Mouse (Mus musculus) forebrain, postnatal 0 days (tissue): ENCODE data around the gene Map2k5. TPM values are rescaled to one million over a fixed set of nuclear protein-coding genes. Genes with fewer than 3 reads are reported as not detected.

ENCODE experiments used
- ATAC-seq: fragments of 200-750 bp; cut with Nextera tagmentation; 2 replicates; pipeline ENCODE4 v1.8.0; 2017; ENCODE audit warnings: mild to moderate bottlenecking, moderate library complexity
- DNase-seq: peaks from one replicate; pipeline ENCODE4 v3.0.0-alpha.2; 2015
- H3K27ac ChIP-seq: fragments of 300-500 bp; sonication (generic); 2 replicates; pipeline ENCODE4 v1.5.1; 2014; ENCODE audit warnings: low read depth, mild to moderate bottlenecking, antibody characterized with exemption, low read length, moderate library complexity, mixed read lengths
- H3K27me3 ChIP-seq: fragments of 300-500 bp; sonication (generic); 2 replicates; pipeline ENCODE4 v1.6.1; 2014; ENCODE audit warnings: mild to moderate bottlenecking, low read length, mixed read lengths; ENCODE audit not compliant: insufficient read depth
- H3K36me3 ChIP-seq: fragments of 300-500 bp; sonication (generic); 2 replicates; pipeline ENCODE4 v1.6.1; 2014; ENCODE audit warnings: mild to moderate bottlenecking, moderate library complexity; ENCODE audit not compliant: insufficient read depth
- H3K4me1 ChIP-seq: fragments of 300-500 bp; sonication (generic); 2 replicates; pipeline ENCODE4 v1.6.1; 2014; ENCODE audit warnings: antibody characterized with exemption; ENCODE audit not compliant: insufficient read depth
- H3K4me2 ChIP-seq: fragments of 300-500 bp; sonication (generic); 2 replicates; pipeline ENCODE4 v1.6.1; 2014; ENCODE audit warnings: low read depth, mild to moderate bottlenecking, moderate library complexity
- H3K4me3 ChIP-seq: fragments of 300-500 bp; sonication (generic); 2 replicates; pipeline ENCODE4 v1.5.1; 2014; ENCODE audit warnings: low read depth, low read length, mixed read lengths
- H3K9ac ChIP-seq: fragments of 300-500 bp; sonication (generic); 2 replicates; pipeline ENCODE4 v1.6.1; 2014; ENCODE audit warnings: mild to moderate bottlenecking
- H3K9me3 ChIP-seq: fragments of 300-500 bp; sonication (generic); 2 replicates; pipeline ENCODE4 v1.6.1; 2016; ENCODE audit warnings: low read length
- CTCF ChIP-seq: sonication (generic); IDR thresholded peaks from 2 replicates; pipeline ENCODE4 v1.5.1; 2016; ENCODE audit warnings: antibody characterized with exemption, control low read depth, low read depth
- WGBS: fragments of 180-500 bp; shearing (Covaris S2); extraction: QIAGEN DNeasy Blood & Tissue Kit; methylation state at CpG from one replicate; pipeline ENCODE4 v1.1.7; 2014; 5-methylcytosine and 5-hydroxymethylcytosine counted together
- polyA plus RNA-seq: library from polyadenylated mRNA; unstranded; fragments of >200 nt; fragmentation: Nextera tagmentation; extraction: Ambion mirVana; gene quantifications from 2 replicates; pipeline ENCODE4 v1.2.1, GENCODE M21; 2015
- total RNA-seq: library from RNA; depleted of rRNA; stranded (reverse); fragments of >200 nt; gene quantifications from 2 replicates; pipeline ENCODE4 v1.2.3, GENCODE M21; 2014; rRNA removed

Map2k5 gene
- total and polyA plus RNA-seq, 2 experiments from 2014 or later = 21.1 to 37.7 TPM

DNA sequence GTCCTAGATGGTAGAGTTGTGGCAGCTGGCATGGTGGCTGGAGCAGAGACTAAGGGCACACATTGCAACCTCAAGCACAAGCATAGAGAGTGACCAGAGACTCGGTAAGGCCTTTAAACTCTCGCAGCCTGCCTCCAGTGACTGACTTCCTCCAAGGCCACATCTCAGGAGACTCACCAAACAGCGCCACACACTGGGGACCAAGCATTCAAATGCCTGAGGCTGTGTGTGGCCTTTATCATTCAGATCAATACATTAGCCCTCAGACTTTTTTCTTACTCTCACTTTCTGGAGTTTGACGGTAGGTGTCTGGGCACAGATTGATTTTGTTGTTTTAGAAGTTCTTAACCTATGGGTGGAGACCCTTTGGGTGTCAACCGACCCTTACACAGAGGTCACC is 259.3 kb downstream of the Map2k5 start:
- Histone ChIP-seq H3K4me3 (no peak overlapping the region), H3K27me3 (no peaks in the 10 kb centered on the region), H3K9me3 (no peaks in the 10 kb centered on the region)

More for the DNA sequence above, 259.3 kb downstream of the Map2k5 start:
- no peak for DNase-seq
- 74% methylated on average over 5 of the region's 5 CpGs for WGBS
- TF ChIP-seq CTCF = no peak
- H3K36me3 ChIP-seq = no peaks in the 10 kb centered on the region
- H3K27ac ChIP-seq = no peak overlapping the region
- ATAC-seq = no peak
- H3K4me2 ChIP-seq = no peak overlapping the region
- H3K4me1 ChIP-seq = no peaks in the 10 kb centered on the region
- no peak overlapping the region for H3K9ac ChIP-seq

Other genes with a start within 250 kb of the Map2k5 start
- gene Skor1, start 228.9 kb downstream of the Map2k5 start, total RNA-seq = 0.69 and 1.0 TPM in 2 replicates
- 0.30 and 0.35 TPM in 2 replicates for gene Skor1, start 228.9 kb downstream of the Map2k5 start, polyA plus RNA-seq
- 23.0 and 28.8 TPM in 2 replicates for gene 2300009A05Rik, start 21.3 kb upstream of the Map2k5 start, total RNA-seq
- 83.2 and 98.5 TPM in 2 replicates for gene 2300009A05Rik, start 21.3 kb upstream of the Map2k5 start, polyA plus RNA-seq
- 0.14 TPM in 1 of 2 replicates, not detected in the other for gene Iqch, start 224.6 kb upstream of the Map2k5 start, total RNA-seq
- gene Iqch, start 224.6 kb upstream of the Map2k5 start, polyA plus RNA-seq = 0.10 TPM in 1 of 2 replicates, not detected in the other
- 37.5 and 46.7 TPM in 2 replicates for gene Aagab, start 224.8 kb upstream of the Map2k5 start, total RNA-seq
- gene Aagab, start 224.8 kb upstream of the Map2k5 start, polyA plus RNA-seq = 50.0 and 51.0 TPM in 2 replicates